Mouse (Mus musculus) urinary bladder, postnatal 14 days (tissue): ENCODE data around the gene Olfr1502.
"Not testable (repeated sequence)": the region's sequence is repeated elsewhere in the genome, so short reads cannot be mapped to it uniquely, and the experiment has no call there.

Experiments used
- DNase-seq: peaks from one replicate; pipeline ENCODE4 v3.0.0; 2021; ENCODE audit warnings: low spot score

Gene Olfr1502

DNA sequence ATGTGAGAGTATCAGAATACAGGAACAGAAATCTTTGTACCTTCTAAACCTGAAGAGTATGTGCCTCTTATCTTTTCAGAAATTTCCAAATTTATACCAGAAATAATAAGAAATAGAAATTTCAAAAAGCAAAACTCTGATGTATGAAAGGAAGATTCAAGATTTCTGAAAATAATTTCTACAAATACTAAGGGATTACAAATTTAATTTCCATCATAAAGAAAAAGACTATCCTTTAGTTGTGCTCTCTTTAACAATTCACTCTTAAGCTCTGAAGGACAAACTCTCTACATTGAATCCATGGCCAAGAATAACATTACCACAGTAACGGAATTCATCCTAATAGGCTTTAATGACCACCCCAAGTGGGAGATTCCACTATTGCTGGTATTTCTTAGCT lies at the start of gene Olfr1502:
Gene Olfr1502, plus strand, starts transcription at position 301 of the 400 bp plus-strand sequence.
- DNase-seq = no peak

DNA sequence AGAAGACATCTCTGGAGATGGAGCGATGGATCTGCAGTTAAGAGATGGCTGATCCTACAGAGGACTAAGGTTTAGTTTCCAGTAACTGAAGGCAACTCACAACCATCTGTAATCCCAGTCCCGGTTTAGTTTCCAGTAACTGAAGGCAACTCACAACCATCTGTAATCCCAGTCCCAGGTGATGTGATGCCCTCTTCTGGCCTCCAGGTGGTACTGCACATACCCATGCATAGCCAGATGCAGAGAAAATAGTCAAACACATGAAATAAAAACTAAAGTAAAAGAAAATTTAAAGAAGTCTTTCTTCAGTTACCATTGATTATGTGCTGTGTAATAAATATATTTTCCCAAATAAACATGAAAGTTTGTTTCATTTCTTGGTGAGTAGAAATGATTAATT lies 48.8 kb upstream of the Olfr1502 start:
- DNase-seq = no peak

DNA sequence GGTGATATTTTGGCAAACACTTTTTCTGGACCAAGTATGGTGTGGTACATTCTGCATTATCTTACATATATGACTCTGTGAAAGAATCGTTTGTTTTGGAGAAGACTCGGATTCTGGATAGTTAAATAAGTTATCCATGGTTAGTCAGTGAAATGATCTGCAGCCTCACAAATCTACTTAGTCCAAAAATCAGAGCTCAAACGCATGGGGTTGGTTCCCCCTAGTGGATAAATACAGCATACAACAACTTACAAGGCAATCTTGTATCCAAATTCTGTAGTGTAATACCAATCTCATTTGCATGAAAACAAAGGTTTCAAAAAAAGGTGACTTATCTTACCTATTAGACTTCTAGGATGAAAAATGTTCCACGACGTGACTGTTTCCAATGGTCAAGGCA lies 42.8 kb upstream of the Olfr1502 start:
- DNase-seq = no peak

DNA sequence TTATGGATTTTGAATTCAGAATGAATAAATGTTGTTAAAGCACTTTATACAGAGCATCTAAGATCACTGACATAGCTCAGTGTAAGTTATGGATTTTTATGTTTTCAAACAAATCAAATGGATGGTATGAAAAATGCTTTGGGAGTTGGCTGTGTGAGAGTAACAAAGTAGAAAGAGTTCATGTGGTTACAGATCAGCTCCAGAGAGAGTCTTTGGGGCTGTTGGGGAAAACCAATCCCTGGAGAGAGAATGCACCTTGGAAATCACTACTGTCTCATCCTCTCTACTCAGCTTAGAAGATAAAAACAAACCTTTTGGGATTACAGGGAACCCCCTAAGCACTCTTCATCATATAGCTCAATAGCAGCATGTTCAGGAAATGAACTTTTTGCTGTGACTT lies 42.2 kb upstream of the Olfr1502 start, which contains the start of gene Olfr1499:
Gene Olfr1499, minus strand, starts transcription at position 101 of the 400 bp plus-strand sequence.
- DNase-seq = no peak

DNA sequence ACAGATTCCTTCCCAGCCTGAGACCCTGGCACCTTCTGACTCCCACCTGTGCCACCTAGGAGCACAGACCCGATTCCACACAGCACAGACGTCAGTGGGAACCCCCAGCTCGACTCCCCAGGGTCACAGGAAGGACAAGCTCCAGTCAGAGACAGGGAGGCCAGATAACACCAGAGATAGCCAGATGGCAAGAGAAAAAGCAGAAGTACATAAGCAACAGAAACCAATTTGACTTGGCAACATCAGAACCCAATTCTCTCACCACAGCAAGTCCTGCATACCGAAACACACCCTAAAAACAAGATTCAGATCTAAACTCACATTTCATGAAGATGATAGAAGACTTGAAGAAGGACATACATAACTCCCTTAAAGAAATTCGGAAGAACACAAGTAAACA lies 40.7 kb upstream of the Olfr1502 start:
- DNase-seq = no peak

DNA sequence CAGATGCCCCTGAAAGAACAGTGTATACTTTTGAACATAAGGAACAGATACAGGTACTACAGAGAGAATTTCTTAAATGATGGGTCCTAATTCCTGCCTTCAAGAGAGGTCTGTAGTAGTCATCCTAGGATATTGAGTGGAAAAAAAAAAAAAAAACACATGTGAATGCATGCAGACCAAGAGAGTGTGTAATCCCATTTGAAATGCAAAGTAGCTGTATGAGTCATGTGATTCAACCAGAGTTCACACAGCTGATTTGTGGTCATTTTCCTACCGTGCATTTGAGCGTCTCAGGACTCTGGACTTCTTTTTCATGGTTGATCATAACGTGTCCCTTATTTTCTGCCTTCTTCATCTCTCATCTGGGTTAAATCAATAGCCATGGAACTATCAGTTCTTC lies 33.1 kb upstream of the Olfr1502 start:
- DNase-seq = no peak

DNA sequence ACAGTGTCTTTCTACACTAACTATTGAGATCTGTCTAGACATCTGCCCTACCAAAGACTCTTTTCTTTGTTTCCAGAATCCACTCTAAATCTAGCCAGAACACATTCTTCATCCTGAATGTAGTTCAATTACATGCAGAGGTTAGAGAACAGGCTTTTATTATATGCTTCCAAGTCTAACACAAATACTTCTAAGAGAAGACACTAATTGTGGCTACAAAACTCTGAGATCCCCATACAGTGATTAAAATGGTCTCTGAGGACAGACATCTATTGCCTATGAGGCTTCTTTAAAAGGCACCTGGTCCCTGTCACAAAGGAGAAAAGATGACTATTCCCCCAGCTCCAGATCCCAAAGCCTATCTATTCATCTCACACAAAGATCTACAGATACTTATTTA lies 31.2 kb upstream of the Olfr1502 start, which contains the start of gene Olfr1500:
Gene Olfr1500, minus strand, starts transcription at position 101 of the 400 bp plus-strand sequence.
- no peak for DNase-seq

DNA sequence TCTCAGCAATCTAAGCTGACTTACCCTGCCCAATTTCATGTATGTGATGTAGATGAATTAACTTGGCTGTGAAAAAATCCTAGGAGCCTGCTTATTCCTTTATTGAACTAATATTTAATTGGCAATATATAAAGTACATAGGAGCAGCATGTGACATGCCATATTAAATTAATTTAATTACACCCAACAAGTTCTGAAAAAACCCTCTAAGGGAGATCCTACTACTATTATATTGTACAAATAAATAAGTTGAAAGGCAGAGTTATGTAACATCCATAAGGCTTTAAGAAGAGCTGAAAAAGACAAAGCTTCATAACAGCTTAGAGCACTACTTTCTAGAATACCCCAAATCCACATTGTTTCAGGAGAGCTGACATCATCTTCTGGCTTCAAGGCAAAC lies 11.0 kb upstream of the Olfr1502 start, which contains the start of gene Olfr1501:
Gene Olfr1501, minus strand, starts transcription at position 101 of the 400 bp plus-strand sequence.
- not testable (repeated sequence) for DNase-seq

DNA sequence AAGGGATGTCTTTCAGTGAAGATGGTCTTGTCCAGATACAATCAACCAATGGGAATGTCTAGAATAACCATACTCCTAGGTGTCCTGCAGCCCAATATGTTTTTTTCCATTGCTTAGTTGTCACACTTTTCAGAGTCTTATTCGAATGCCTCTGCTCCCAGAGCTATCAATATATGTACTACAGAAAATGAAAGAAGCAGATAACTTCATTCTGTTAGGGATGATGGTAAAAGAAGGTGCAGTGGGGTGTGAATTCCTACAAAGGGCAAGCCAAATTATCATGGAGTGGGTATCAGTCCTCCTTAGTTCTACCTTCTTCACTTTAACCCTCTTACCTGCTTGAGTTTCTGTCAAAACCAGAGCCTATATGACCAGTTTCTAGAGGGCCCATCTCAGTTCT lies 36.2 kb downstream of the Olfr1502 start, which contains the start of gene Olfr1504:
Gene Olfr1504, minus strand, starts transcription at position 101 of the 400 bp plus-strand sequence.
- DNase-seq = no peak
